Mouse (Mus musculus): ENCODE data around the gene Esrrg. TPM values are rescaled to one million over a fixed set of nuclear protein-coding genes. Genes with fewer than 3 reads are reported as not detected.
A peak's percentile ranks its signal among the peaks of the same experiment; 100 is the strongest.

Gene Esrrg
- polyA plus RNA-seq, 1 experiment from 2014 or later = 1.2 TPM

DNA sequence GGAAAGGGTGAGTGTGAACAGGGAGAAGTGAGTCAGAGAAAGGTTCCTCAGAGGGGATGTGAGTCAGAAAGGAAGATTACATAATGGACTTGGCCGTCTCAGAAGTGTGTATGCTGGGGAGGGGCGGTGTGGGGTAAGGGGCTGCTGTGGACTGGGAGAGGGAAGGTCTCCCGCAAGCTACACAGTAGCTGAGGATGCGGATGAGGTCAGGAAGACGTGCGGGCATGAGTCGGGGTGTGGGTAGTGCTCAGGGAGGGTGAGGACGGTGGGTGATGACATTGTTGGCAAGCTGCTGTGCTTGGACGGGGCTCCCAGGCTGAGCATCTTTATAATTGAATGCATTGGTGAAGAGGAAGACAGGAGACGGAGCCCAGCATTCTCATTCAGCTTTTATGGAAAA is 192.2 kb downstream of the Esrrg start:
- no peaks in the 10 kb centered on the region for H3K9me3 ChIP-seq (ENCODE audit: control insufficient read depth, low read length)
- H3K4me3 ChIP-seq (ENCODE audit: low read depth, low read length) = no peak overlapping the region
- no peak overlapping the region for H3K27ac ChIP-seq (replicated peaks; ENCODE audit: low read depth, low read length)
- 83% methylated on average over 10 of the region's 10 CpGs for WGBS
- no peak overlapping the region for H3K9ac ChIP-seq (ENCODE audit: low read length)
- DNase-seq (ENCODE audit: low spot score) = no peak
- no peaks in the 10 kb centered on the region for H3K27me3 ChIP-seq (ENCODE audit: control insufficient read depth, insufficient read depth, low read length)
- H3K36me3 ChIP-seq (ENCODE audit: control insufficient read depth, insufficient read depth, low read length) = no peaks in the 10 kb centered on the region
- no peak for ATAC-seq (ENCODE audit: insufficient number of reproducible peaks, low FRiP score, low TSS enrichment, low read depth)
- H3K4me1 ChIP-seq (ENCODE audit: control insufficient read depth, insufficient read depth, low read length) = peaks cover 9% of the 10 kb centered on the region
- H3K4me2 ChIP-seq (ENCODE audit: low read depth, severe bottlenecking) = no peak overlapping the region

DNA sequence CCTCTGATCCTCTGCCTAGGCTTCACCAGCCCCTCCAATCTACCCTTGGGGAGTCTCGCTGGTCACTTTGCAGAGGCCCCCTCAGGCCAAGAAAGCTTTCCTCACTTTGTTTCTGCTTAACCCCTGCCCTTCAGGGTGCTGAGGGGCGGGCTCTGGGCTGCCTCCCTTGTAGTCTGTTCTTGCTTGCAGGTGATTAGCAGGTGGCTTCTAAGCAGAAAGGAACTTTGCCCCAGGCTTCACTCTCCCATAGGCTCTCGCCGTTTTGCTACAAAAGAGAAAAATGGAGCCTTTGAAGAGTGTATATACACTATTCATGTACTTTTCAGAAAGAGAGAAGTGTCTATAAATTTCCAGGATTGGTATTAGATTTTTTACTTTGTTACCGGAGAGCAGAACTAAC is 195.0 kb downstream of the Esrrg start:
- Histone ChIP-seq H3K9ac (ENCODE audit: low read length) (no peak overlapping the region), H3K36me3 (ENCODE audit: control insufficient read depth, insufficient read depth, low read length) (no peaks in the 10 kb centered on the region), H3K9me3 (ENCODE audit: control insufficient read depth, low read length) (no peaks in the 10 kb centered on the region), H3K27me3 (ENCODE audit: control insufficient read depth, insufficient read depth, low read length) (no peaks in the 10 kb centered on the region), H3K4me2 (ENCODE audit: low read depth, severe bottlenecking) (no peak overlapping the region), H3K27ac (replicated peaks; ENCODE audit: low read depth, low read length) (no peak overlapping the region), H3K4me1 (ENCODE audit: control insufficient read depth, insufficient read depth, low read length) (peaks cover 22% of the 10 kb centered on the region), H3K4me3 (ENCODE audit: low read depth, low read length) (no peak overlapping the region)
- no peak for DNase-seq (ENCODE audit: low spot score)
- 24% methylated on average over 5 of the region's 5 CpGs for WGBS
- no peak for ATAC-seq (ENCODE audit: insufficient number of reproducible peaks, low FRiP score, low TSS enrichment, low read depth)

DNA sequence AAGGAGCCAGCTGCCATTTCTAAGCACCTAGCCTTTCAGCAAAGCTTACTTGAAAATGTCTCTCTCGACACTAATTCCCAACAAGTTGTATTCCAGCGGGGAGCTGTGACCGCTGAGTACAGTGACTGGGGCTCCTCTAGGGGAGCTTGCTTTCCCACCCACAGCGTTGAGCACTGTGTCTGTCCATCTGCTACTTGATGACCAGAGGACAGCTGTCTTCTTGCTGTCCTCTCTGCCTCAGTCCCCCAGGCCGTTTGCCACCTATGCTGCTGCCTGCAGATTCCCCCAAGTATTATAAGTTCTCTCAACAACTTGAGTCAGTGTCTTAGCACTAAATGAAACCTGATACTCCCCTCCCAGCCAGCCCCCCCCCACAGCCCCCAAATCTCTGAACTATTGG is 195.4 kb downstream of the Esrrg start:
- H3K9ac ChIP-seq (ENCODE audit: low read length) = no peak overlapping the region
- WGBS = 5% methylated on average over 5 of the region's 5 CpGs
- no peaks in the 10 kb centered on the region for H3K27me3 ChIP-seq (ENCODE audit: control insufficient read depth, insufficient read depth, low read length)
- H3K4me2 ChIP-seq (ENCODE audit: low read depth, severe bottlenecking) = no peak overlapping the region
- no peak for DNase-seq (ENCODE audit: low spot score)
- H3K27ac ChIP-seq (replicated peaks; ENCODE audit: low read depth, low read length) = no peak overlapping the region
- peaks cover 24% of the 10 kb centered on the region for H3K4me1 ChIP-seq (ENCODE audit: control insufficient read depth, insufficient read depth, low read length)
- H3K9me3 ChIP-seq (ENCODE audit: control insufficient read depth, low read length) = no peaks in the 10 kb centered on the region
- no peaks in the 10 kb centered on the region for H3K36me3 ChIP-seq (ENCODE audit: control insufficient read depth, insufficient read depth, low read length)
- no peak overlapping the region for H3K4me3 ChIP-seq (ENCODE audit: low read depth, low read length)
- ATAC-seq (ENCODE audit: insufficient number of reproducible peaks, low FRiP score, low TSS enrichment, low read depth) = no peak

DNA sequence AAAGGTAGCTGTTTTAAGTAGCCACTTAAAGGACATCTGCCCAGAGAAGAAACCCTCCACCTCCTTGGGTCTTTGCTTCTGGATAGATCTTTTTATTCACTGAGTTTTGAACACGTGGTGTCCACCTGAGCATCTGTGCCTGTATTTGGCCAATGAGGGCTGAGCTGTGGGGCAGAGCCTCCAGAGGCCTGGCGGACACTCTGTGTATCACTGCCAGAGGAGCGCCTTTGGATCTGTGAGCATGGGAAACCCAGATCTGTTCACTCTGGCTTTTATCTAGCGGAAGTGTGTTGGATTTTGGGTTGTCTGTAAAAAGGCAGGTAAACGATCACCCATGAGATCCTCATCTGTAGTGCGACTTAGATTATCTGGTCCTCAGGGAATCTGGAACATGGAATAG is 196.4 kb downstream of the Esrrg start:
- ATAC-seq (ENCODE audit: insufficient number of reproducible peaks, low FRiP score, low TSS enrichment, low read depth) (no peak), DNase-seq (ENCODE audit: low spot score) (no peak)
- WGBS = 74% methylated on average over 6 of the region's 6 CpGs
- Histone ChIP-seq H3K36me3 (ENCODE audit: control insufficient read depth, insufficient read depth, low read length) (no peaks in the 10 kb centered on the region), H3K4me2 (ENCODE audit: low read depth, severe bottlenecking) (no peak overlapping the region), H3K27me3 (ENCODE audit: control insufficient read depth, insufficient read depth, low read length) (no peaks in the 10 kb centered on the region), H3K9me3 (ENCODE audit: control insufficient read depth, low read length) (no peaks in the 10 kb centered on the region), H3K4me1 (ENCODE audit: control insufficient read depth, insufficient read depth, low read length) (peaks cover 24% of the 10 kb centered on the region), H3K27ac (replicated peaks; ENCODE audit: low read depth, low read length) (no peak overlapping the region), H3K4me3 (ENCODE audit: low read depth, low read length) (no peak overlapping the region), H3K9ac (ENCODE audit: low read length) (no peak overlapping the region)

DNA sequence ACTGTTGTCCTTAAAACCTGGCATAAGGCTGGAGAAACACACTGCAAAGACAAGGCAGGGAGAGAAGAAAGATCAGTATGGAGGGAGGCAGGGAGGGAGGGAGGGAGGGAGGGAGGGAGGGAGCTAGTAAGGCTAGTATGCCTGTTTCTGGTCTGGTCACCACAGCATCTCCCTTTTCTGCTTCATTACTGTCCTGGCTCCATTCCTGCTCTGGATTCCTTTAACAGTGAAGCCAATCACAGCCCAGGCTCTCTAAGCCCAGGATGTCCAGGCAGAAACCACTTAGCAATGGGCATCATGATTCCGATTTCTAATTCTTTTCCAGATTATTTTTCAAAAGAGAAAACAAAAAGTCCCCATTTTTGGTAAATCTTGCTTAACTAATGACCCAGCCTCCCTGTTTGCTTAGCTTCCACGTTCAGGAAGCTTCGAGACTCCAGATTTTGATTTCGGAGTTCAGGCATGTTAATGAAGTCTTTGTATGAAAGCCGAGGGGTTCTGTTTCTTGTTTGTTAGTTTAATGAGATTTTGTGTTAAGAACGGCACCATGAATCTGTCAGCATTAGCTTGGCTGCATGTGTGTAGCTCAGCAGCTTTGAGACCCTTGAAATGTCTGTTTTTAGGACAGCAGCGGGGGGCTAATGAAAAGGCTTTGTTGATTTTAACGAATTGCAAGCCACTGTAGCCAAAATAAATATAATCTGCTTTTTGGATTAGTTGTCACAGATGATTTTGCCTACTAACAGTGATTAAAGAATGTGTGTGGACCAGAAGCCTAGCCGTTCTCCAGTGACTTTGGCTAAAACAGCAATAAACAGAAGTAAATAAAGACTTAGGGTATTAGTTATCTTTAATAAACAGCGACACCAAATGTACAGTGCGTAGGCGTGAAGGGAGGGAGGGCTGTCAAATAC is 199.1 kb downstream of the Esrrg start:
- no peak overlapping the region for H3K4me2 ChIP-seq (ENCODE audit: low read depth, severe bottlenecking)
- no peaks in the 10 kb centered on the region for H3K9me3 ChIP-seq (ENCODE audit: control insufficient read depth, low read length)
- DNase-seq (ENCODE audit: low spot score) (peak; percentile 47), ATAC-seq (ENCODE audit: insufficient number of reproducible peaks, low FRiP score, low TSS enrichment, low read depth) (no peak)
- 19% methylated on average over 12 of the region's 12 CpGs for WGBS
- H3K27me3 ChIP-seq (ENCODE audit: control insufficient read depth, insufficient read depth, low read length) = no peaks in the 10 kb centered on the region
- H3K4me1 ChIP-seq (ENCODE audit: control insufficient read depth, insufficient read depth, low read length) = peaks cover 24% of the 10 kb centered on the region
- peak overlapping the region; percentile 53; the same call in 1 of the 2 replicates for H3K27ac ChIP-seq (replicated peaks; ENCODE audit: low read depth, low read length)
- H3K4me3 ChIP-seq (ENCODE audit: low read depth, low read length) = no peak overlapping the region
- no peak overlapping the region for H3K9ac ChIP-seq (ENCODE audit: low read length)
- no peaks in the 10 kb centered on the region for H3K36me3 ChIP-seq (ENCODE audit: control insufficient read depth, insufficient read depth, low read length)

DNA sequence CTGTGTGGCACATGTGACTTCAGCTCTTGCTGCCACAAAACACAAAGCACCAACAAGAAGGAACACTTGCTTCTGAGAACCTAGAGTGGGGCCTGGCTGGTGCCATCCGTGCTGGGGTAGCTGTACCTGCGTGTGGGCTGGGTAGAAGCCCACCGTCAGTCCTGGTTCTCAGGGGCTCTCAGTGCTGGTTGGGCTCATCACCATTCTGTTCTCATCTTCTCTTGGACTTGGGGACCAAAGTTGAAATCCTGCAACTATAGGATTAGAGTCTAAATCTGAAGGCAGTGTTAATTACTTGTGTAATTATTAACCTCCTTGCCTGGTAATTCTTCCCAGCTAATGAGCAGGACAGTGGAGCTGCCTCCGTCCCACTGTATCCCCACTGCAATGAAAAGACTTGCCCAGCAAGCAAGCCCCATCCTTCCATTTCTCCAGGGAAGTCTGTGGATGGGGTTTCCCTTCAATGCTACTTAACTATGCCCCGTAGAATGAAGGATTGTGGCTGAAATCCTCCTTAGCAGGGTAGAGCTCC is 199.9 kb downstream of the Esrrg start:
- Histone ChIP-seq H3K4me2 (ENCODE audit: low read depth, severe bottlenecking) (no peak overlapping the region), H3K9ac (ENCODE audit: low read length) (no peak overlapping the region), H3K4me1 (ENCODE audit: control insufficient read depth, insufficient read depth, low read length) (peaks cover 21% of the 10 kb centered on the region), H3K36me3 (ENCODE audit: control insufficient read depth, insufficient read depth, low read length) (no peaks in the 10 kb centered on the region), H3K27ac (replicated peaks; ENCODE audit: low read depth, low read length) (peak overlapping the region; percentile 15; the same call in 1 of the 2 replicates), H3K9me3 (ENCODE audit: control insufficient read depth, low read length) (no peaks in the 10 kb centered on the region), H3K4me3 (ENCODE audit: low read depth, low read length) (no peak overlapping the region), H3K27me3 (ENCODE audit: control insufficient read depth, insufficient read depth, low read length) (no peaks in the 10 kb centered on the region)
- WGBS = 52% methylated on average over 5 of the region's 5 CpGs
- ATAC-seq (ENCODE audit: insufficient number of reproducible peaks, low FRiP score, low TSS enrichment, low read depth) (no peak), DNase-seq (ENCODE audit: low spot score) (peak; percentile 42)

DNA sequence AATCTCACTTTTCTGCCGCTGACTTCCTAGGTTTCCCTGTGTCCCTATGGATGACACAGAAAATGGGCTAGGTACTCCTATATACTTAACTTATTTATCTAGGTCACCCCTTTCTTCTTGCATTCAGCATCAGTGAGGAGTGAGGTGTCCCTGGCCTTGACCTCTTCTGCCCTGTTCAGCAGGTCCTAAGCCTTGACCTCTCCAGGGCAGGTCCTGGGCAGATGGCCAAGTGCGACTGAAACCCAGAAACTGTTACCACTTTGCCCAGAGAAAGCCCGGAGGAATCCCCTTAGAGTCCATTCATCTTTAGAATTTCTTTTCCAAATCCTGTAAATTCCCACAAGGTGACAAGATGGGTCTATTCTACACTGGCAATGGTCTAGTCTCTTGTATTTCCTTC is 201.0 kb downstream of the Esrrg start:
- DNase-seq (ENCODE audit: low spot score) (no peak), ATAC-seq (ENCODE audit: insufficient number of reproducible peaks, low FRiP score, low TSS enrichment, low read depth) (no peak)
- no peak overlapping the region for H3K9ac ChIP-seq (ENCODE audit: low read length)
- H3K27ac ChIP-seq (replicated peaks; ENCODE audit: low read depth, low read length) = no peak overlapping the region
- 84% methylated on average over 3 of the region's 3 CpGs for WGBS
- H3K4me1 ChIP-seq (ENCODE audit: control insufficient read depth, insufficient read depth, low read length) = peaks cover 14% of the 10 kb centered on the region; the same call in 1 of the 2 replicates
- H3K4me3 ChIP-seq (ENCODE audit: low read depth, low read length) = no peak overlapping the region
- no peaks in the 10 kb centered on the region for H3K9me3 ChIP-seq (ENCODE audit: control insufficient read depth, low read length)
- no peaks in the 10 kb centered on the region for H3K36me3 ChIP-seq (ENCODE audit: control insufficient read depth, insufficient read depth, low read length)
- no peaks in the 10 kb centered on the region for H3K27me3 ChIP-seq (ENCODE audit: control insufficient read depth, insufficient read depth, low read length)
- no peak overlapping the region for H3K4me2 ChIP-seq (ENCODE audit: low read depth, severe bottlenecking)

DNA sequence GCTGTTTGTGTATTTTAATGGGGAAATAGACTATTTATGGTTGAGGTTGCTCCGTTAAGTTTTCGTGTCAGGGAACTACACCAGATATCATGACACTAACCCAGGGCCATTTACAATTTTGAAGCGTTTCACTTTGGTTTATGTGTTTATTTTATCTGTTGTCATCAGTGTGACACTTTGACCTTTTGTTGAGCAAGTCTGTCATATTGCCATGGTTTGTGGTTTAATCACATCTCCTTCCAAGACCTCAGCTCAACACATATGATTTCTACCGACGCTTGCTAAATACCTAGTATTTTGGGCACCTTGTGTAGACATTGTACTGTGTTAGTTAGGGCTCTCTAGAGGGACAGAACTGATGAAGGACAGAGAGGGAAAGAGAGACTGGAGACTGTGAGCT is 210.8 kb downstream of the Esrrg start:
- Histone ChIP-seq H3K4me3 (ENCODE audit: low read depth, low read length) (no peak overlapping the region), H3K4me1 (ENCODE audit: control insufficient read depth, insufficient read depth, low read length) (no peaks in the 10 kb centered on the region), H3K9me3 (ENCODE audit: control insufficient read depth, low read length) (no peaks in the 10 kb centered on the region), H3K4me2 (ENCODE audit: low read depth, severe bottlenecking) (no peak overlapping the region), H3K36me3 (ENCODE audit: control insufficient read depth, insufficient read depth, low read length) (no peaks in the 10 kb centered on the region), H3K27ac (replicated peaks; ENCODE audit: low read depth, low read length) (no peak overlapping the region), H3K27me3 (ENCODE audit: control insufficient read depth, insufficient read depth, low read length) (no peaks in the 10 kb centered on the region), H3K9ac (ENCODE audit: low read length) (no peak overlapping the region)
- ATAC-seq (ENCODE audit: insufficient number of reproducible peaks, low FRiP score, low TSS enrichment, low read depth) = no peak
- DNase-seq (ENCODE audit: low spot score) = no peak
- WGBS = 91% methylated on average over 5 of the region's 5 CpGs
